Mouse (Mus musculus) cerebellum, adult 2 months (tissue): Measurements from ENCODE around the gene Cyp1a1.

Experiments
- CTCF ChIP-seq: fragments of 200-500 bp; IDR thresholded peaks from 2 replicates; pipeline ENCODE4 v1.5.1; 2011; ENCODE audit warnings: low read depth, mild to moderate bottlenecking, control low read depth, low read length, moderate library complexity, borderline replicate concordance; ENCODE audit not compliant: insufficient read depth
- POLR2A ChIP-seq: fragments of 200-500 bp; IDR thresholded peaks from 2 replicates; pipeline ENCODE4 v1.6.1; 2011; ENCODE audit warnings: low read length, control low read depth, borderline replicate concordance; ENCODE audit not compliant: insufficient read depth

- TF ChIP-seq CTCF (no peak), POLR2A (no peak)
These were observed 9.7 kb downstream of the Cyp1a1 start for GRCm38 (mm10) chr9:57697380-57697779.
